Mouse (Mus musculus): ENCODE data around the gene Rhno1. TPM values are rescaled to one million over a fixed set of nuclear protein-coding genes. Genes with fewer than 3 reads are reported as not detected.
A peak's percentile ranks its signal among the peaks of the same experiment; 100 is the strongest.

The Rhno1 gene
- polyA plus RNA-seq, 1 experiment: 71.9 TPM

- Histone ChIP-seq H3K27me3 (ENCODE audit: control insufficient read depth, insufficient read depth, low read length, poor library complexity, severe bottlenecking) (no peaks in the 10 kb centered on the region), H3K9me3 (replicated peaks; ENCODE audit: control insufficient read depth, insufficient read depth, low read length, poor library complexity, severe bottlenecking) (no peaks in the 10 kb centered on the region), H3K4me1 (ENCODE audit: control insufficient read depth, insufficient read depth, low read length) (peaks cover 5% of the 10 kb centered on the region), H3K4me3 (ENCODE audit: low read depth, low read length) (peak overlapping the region; percentile 43), H3K9ac (ENCODE audit: low read depth, poor library complexity, severe bottlenecking) (no peak overlapping the region), H3K36me3 (ENCODE audit: control insufficient read depth, insufficient read depth, low read length, poor library complexity, severe bottlenecking) (peaks cover 8% of the 10 kb centered on the region), H3K27ac (ENCODE audit: insufficient read depth, low read length) (no peak overlapping the region)
- TF ChIP-seq EP300 (IDR thresholded peaks at IDR 0.05; ENCODE audit: insufficient read depth, low read depth, low read length): no peak
- TF ChIP-seq POLR2A (IDR thresholded peaks at IDR 0.05; ENCODE audit: insufficient read depth, low read length): no peak
- TF ChIP-seq CTCF (IDR thresholded peaks at IDR 0.05; ENCODE audit: low read depth, low read length): no peak
Measured at GRCm38 (mm10) chr6:128341956-128342723, 20.6 kb downstream of the Rhno1 start.

- no peak for TF ChIP-seq POLR2A (IDR thresholded peaks at IDR 0.05; ENCODE audit: insufficient read depth, low read length)
- no peak for TF ChIP-seq CTCF (IDR thresholded peaks at IDR 0.05; ENCODE audit: low read depth, low read length)
- no peak for TF ChIP-seq EP300 (IDR thresholded peaks at IDR 0.05; ENCODE audit: insufficient read depth, low read depth, low read length)
- H3K36me3 ChIP-seq (ENCODE audit: control insufficient read depth, insufficient read depth, low read length, poor library complexity, severe bottlenecking): peaks cover 8% of the 10 kb centered on the region
- H3K27me3 ChIP-seq (ENCODE audit: control insufficient read depth, insufficient read depth, low read length, poor library complexity, severe bottlenecking): no peaks in the 10 kb centered on the region
- H3K9ac ChIP-seq (ENCODE audit: low read depth, poor library complexity, severe bottlenecking): no peak overlapping the region
- H3K9me3 ChIP-seq (replicated peaks; ENCODE audit: control insufficient read depth, insufficient read depth, low read length, poor library complexity, severe bottlenecking): no peaks in the 10 kb centered on the region
- H3K4me3 ChIP-seq (ENCODE audit: low read depth, low read length): no peak overlapping the region
- peak overlapping the region; percentile 17; the same call in 1 of the 2 replicates for H3K27ac ChIP-seq (ENCODE audit: insufficient read depth, low read length)
- H3K4me1 ChIP-seq (ENCODE audit: control insufficient read depth, insufficient read depth, low read length): peaks cover 7% of the 10 kb centered on the region
Measured at GRCm38 (mm10) chr6:128338876-128339275, 23.8 kb downstream of the Rhno1 start.

GRCm38 (mm10) chr6:128337467-128337866 is 25.2 kb downstream of the Rhno1 start:
- no peak overlapping the region for H3K4me3 ChIP-seq (ENCODE audit: low read depth, low read length)
- H3K27me3 ChIP-seq (ENCODE audit: control insufficient read depth, insufficient read depth, low read length, poor library complexity, severe bottlenecking): no peaks in the 10 kb centered on the region
- TF ChIP-seq EP300 (IDR thresholded peaks at IDR 0.05; ENCODE audit: insufficient read depth, low read depth, low read length) (no peak), CTCF (IDR thresholded peaks at IDR 0.05; ENCODE audit: low read depth, low read length) (no peak), POLR2A (IDR thresholded peaks at IDR 0.05; ENCODE audit: insufficient read depth, low read length) (no peak)
- H3K9me3 ChIP-seq (replicated peaks; ENCODE audit: control insufficient read depth, insufficient read depth, low read length, poor library complexity, severe bottlenecking): no peaks in the 10 kb centered on the region
- no peak overlapping the region for H3K9ac ChIP-seq (ENCODE audit: low read depth, poor library complexity, severe bottlenecking)
- no peak overlapping the region for H3K27ac ChIP-seq (ENCODE audit: insufficient read depth, low read length)
- peaks cover 3% of the 10 kb centered on the region; the same call in 1 of the 2 replicates for H3K36me3 ChIP-seq (ENCODE audit: control insufficient read depth, insufficient read depth, low read length, poor library complexity, severe bottlenecking)
- peaks cover 11% of the 10 kb centered on the region for H3K4me1 ChIP-seq (ENCODE audit: control insufficient read depth, insufficient read depth, low read length)

GRCm38 (mm10) chr6:128334397-128335124 is 28.1 kb downstream of the Rhno1 start:
- Histone ChIP-seq H3K4me1 (ENCODE audit: control insufficient read depth, insufficient read depth, low read length) (peaks cover 11% of the 10 kb centered on the region), H3K9me3 (replicated peaks; ENCODE audit: control insufficient read depth, insufficient read depth, low read length, poor library complexity, severe bottlenecking) (no peaks in the 10 kb centered on the region), H3K9ac (ENCODE audit: low read depth, poor library complexity, severe bottlenecking) (peak overlapping the region; percentile 47; the same call in 1 of the 2 replicates), H3K27me3 (ENCODE audit: control insufficient read depth, insufficient read depth, low read length, poor library complexity, severe bottlenecking) (no peaks in the 10 kb centered on the region), H3K36me3 (ENCODE audit: control insufficient read depth, insufficient read depth, low read length, poor library complexity, severe bottlenecking) (peaks cover 4% of the 10 kb centered on the region; the same call in 1 of the 2 replicates), H3K4me3 (ENCODE audit: low read depth, low read length) (peak overlapping the region; percentile 26), H3K27ac (ENCODE audit: insufficient read depth, low read length) (peak overlapping the region; percentile 98)
- TF ChIP-seq EP300 (IDR thresholded peaks at IDR 0.05; ENCODE audit: insufficient read depth, low read depth, low read length) (0 out of 2 replicates have a peak, but pooled peaks have one; percentile 25), CTCF (IDR thresholded peaks at IDR 0.05; ENCODE audit: low read depth, low read length) (peak; percentile 39), POLR2A (IDR thresholded peaks at IDR 0.05; ENCODE audit: insufficient read depth, low read length) (no peak)

GRCm38 (mm10) chr6:128318317-128318716 is 44.4 kb downstream of the Rhno1 start:
- H3K27me3 ChIP-seq (ENCODE audit: control insufficient read depth, insufficient read depth, low read length, poor library complexity, severe bottlenecking): no peaks in the 10 kb centered on the region
- H3K9ac ChIP-seq (ENCODE audit: low read depth, poor library complexity, severe bottlenecking): no peak overlapping the region
- 0 out of 2 replicates have a peak, but pooled peaks cover 3% of the 10 kb centered on the region for H3K36me3 ChIP-seq (ENCODE audit: control insufficient read depth, insufficient read depth, low read length, poor library complexity, severe bottlenecking)
- no peak for TF ChIP-seq EP300 (IDR thresholded peaks at IDR 0.05; ENCODE audit: insufficient read depth, low read depth, low read length)
- peak; percentile 34 for TF ChIP-seq CTCF (IDR thresholded peaks at IDR 0.05; ENCODE audit: low read depth, low read length)
- TF ChIP-seq POLR2A (IDR thresholded peaks at IDR 0.05; ENCODE audit: insufficient read depth, low read length): no peak
- H3K9me3 ChIP-seq (replicated peaks; ENCODE audit: control insufficient read depth, insufficient read depth, low read length, poor library complexity, severe bottlenecking): no peaks in the 10 kb centered on the region
- H3K27ac ChIP-seq (ENCODE audit: insufficient read depth, low read length): no peak overlapping the region
- peaks cover 3% of the 10 kb centered on the region for H3K4me1 ChIP-seq (ENCODE audit: control insufficient read depth, insufficient read depth, low read length)
- no peak overlapping the region for H3K4me3 ChIP-seq (ENCODE audit: low read depth, low read length)
